Mouse (Mus musculus) neural tube, embryonic 12.5 days (tissue): ENCODE measurements around the gene Mok. TPM values are rescaled to one million over a fixed set of nuclear protein-coding genes. Genes with fewer than 3 reads are reported as not detected.
A peak's percentile ranks its signal among the peaks of the same experiment; 100 is the strongest.

Source experiments
- ATAC-seq: fragments of 200-750 bp; cut with Nextera tagmentation; 2 replicates; pipeline ENCODE4 v1.8.0; 2017; ENCODE audit warnings: low read depth, mild to moderate bottlenecking, moderate TSS enrichment, moderate library complexity; ENCODE audit not compliant: low FRiP score
- H3K27ac ChIP-seq: fragments of 300-500 bp; sonication (generic); 2 replicates; pipeline ENCODE4 v1.5.1; 2016
- H3K27me3 ChIP-seq: fragments of 300-500 bp; sonication (generic); replicated peaks from 2 replicates; pipeline ENCODE4 v1.6.1; 2016; ENCODE audit warnings: mild to moderate bottlenecking
- H3K36me3 ChIP-seq: fragments of 300-500 bp; sonication (generic); 2 replicates; pipeline ENCODE4 v1.6.1; 2016; ENCODE audit warnings: mild to moderate bottlenecking
- H3K4me1 ChIP-seq: fragments of 300-500 bp; sonication (generic); 2 replicates; pipeline ENCODE4 v1.6.1; 2016
- H3K4me2 ChIP-seq: fragments of 300-500 bp; sonication (generic); replicated peaks from 2 replicates; pipeline ENCODE4 v1.6.1; 2016; ENCODE audit warnings: mild to moderate bottlenecking
- H3K4me3 ChIP-seq: fragments of 300-500 bp; sonication (generic); 2 replicates; pipeline ENCODE4 v1.5.1; 2016
- H3K9ac ChIP-seq: fragments of 300-500 bp; sonication (generic); 2 replicates; pipeline ENCODE4 v1.6.1; 2016; ENCODE audit warnings: mild to moderate bottlenecking
- H3K9me3 ChIP-seq: fragments of 300-500 bp; sonication (generic); 2 replicates; pipeline ENCODE4 v1.6.1; 2016; ENCODE audit warnings: mild to moderate bottlenecking
- WGBS: fragments of 180-500 bp; shearing (Covaris S2); methylation state at CpG from one replicate; pipeline ENCODE4 v1.1.7; 2016; 5-methylcytosine and 5-hydroxymethylcytosine counted together
- polyA plus RNA-seq: library from polyadenylated mRNA; unstranded; fragments of >200 nt; fragmentation: Nextera tagmentation; extraction: Ambion mirVana; gene quantifications from 2 replicates; pipeline ENCODE4 v1.2.1, GENCODE M21; 2016

Gene Mok
- polyA plus RNA-seq, result 9.7 and 10.2 TPM in 2 replicates

DNA sequence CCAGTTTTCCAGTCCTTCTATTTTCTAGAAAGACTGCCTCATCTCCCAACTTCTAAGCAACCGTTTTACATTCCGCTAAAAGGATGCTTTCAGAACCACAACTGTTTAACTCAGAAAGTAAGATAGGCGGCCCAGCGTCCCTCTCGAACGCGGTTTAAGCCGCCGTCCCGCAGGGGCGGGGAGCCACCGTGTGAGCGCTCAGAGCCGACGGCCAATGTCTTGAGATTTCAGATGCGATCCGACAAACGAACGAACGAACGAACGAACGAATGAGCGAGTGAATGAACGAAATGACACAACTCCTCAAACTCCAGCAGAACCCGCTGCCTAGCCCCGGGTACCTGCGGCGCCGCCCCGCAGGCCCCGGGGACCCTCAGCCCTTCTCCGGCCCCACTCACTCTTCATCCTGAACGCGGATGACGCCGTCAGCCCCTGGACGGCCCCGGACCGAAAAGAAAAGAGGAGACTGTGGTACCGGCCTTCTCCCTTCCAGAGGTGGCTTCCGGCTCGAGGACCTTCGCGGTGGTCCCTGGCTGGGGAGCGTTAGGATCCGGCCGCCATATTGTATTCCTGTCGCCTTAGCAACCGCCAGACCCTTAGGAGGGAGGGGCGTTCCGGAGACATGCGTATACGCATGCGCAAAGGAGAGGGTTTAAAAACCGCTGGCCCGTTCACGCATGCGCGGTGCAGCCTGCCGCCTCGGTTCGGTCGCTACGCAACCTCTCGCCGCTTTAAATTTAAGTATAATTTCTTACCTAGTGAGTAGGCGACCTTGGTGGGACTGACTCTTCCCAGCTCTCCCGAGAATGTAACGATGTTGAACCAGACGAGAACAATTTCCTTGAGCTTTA is at the start of gene Mok:
Gene Mok, minus strand, starts transcription at position 592 of the 851 bp plus-strand sequence.
- peak within 1 kb of the TSS; percentile 64 for H3K4me3 ChIP-seq
- no peaks in the 10 kb centered on the region for H3K36me3 ChIP-seq
- under 1% methylated on average over 71 of the region's 71 CpGs for WGBS
- ATAC-seq, result peak; percentile 70
- peaks cover 6% of the 10 kb centered on the region; the same call in 1 of the 2 replicates for H3K27me3 ChIP-seq
- no peak within 1 kb of the TSS for H3K27ac ChIP-seq
- peaks cover 13% of the 10 kb centered on the region; the same call in 1 of the 2 replicates for H3K4me1 ChIP-seq
- H3K9ac ChIP-seq, result peak within 1 kb of the TSS; percentile 39
- H3K9me3 ChIP-seq, result no peaks in the 10 kb centered on the region
- peak within 1 kb of the TSS; percentile 73 for H3K4me2 ChIP-seq

DNA sequence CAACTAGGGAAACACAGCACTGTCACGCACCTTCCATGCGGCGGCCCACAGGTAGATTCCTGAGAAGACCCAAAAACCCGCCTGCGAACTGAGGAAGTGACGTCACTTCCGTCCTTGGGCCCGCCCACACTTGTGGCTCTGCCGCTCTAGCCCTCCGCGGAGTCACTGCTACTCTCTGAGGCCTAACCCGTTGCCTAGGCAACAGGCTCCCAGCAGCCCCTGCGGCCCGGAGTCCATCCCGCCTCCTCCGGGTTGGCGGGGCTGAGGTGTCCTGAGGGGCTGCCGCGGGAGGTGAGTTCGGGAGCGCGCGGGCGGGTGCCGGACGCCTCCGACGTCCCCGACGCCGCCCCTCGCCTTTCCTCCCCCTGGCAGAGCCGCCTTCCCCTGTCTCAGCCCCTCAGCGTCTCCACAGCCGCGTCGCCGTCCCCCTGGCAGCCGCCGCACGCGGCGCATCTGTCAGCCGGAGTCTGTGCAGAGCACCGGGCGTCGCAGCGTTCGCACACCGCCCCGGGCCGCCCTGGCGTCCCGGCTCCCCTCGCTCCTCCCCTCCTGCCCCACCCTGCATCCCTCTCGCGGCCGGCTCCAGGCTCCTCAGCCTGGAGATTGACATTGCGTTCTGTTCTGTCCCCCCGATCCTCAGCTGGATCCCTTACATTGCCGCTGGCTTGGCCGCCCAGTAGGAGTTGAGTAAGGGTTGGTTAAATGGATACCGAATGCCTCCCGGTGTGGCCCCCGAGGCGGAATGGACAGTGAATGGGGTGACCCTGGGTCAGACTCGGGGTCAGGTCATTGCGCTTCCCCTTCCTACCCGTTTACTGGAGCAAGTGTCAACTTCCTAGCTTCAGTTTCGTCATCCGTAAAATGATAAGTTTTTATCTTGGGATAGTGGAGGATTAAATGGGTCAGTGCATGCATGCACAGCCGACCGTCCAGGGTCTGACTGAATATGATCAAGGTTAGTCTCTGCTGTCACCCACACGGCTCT is 48.6 kb upstream of the Mok start, which contains the start of the genes Cinp and Tecpr2:
Gene Cinp, minus strand, starts transcription at position 110 of the 985 bp plus-strand sequence.
Gene Tecpr2, plus strand, starts transcription at position 229 of the 985 bp plus-strand sequence.
- peak within 1 kb of the TSS; percentile 73 for H3K4me3 ChIP-seq
- peak within 1 kb of the TSS; percentile 95 for H3K4me2 ChIP-seq
- peak within 1 kb of the TSS; percentile 81 for H3K9ac ChIP-seq
- no peaks in the 10 kb centered on the region for H3K9me3 ChIP-seq
- no peaks in the 10 kb centered on the region for H3K27me3 ChIP-seq
- peak; percentile 99 for ATAC-seq
- peaks cover 15% of the 10 kb centered on the region for H3K4me1 ChIP-seq
- peak within 1 kb of the TSS; percentile 63; the same call in 1 of the 2 replicates for H3K27ac ChIP-seq
- under 1% methylated on average over 74 of the region's 74 CpGs for WGBS
- no peaks in the 10 kb centered on the region for H3K36me3 ChIP-seq

DNA sequence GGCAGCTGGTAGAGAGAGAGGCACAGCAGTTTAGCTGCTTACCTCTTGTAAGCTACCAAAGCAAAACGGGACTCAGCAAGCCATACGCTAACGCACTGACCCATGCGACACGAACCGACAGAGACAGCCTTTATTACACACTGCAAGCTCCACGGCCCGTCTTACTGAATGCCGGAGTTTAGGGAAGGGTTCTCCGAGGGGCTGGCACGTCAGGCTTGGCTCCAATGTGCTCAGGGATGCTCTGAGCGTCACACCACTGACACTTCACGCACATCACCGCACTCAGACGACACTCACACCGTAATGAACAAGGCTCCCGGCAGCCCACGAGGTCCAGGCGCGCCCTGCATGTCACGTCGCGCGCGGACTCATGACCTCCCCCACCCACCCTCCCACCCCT is 47.9 kb upstream of the Mok start:
- H3K4me2 ChIP-seq, result peak overlapping the region; percentile 95
- peaks cover 15% of the 10 kb centered on the region for H3K4me1 ChIP-seq
- H3K27ac ChIP-seq, result no peak overlapping the region
- no peaks in the 10 kb centered on the region for H3K9me3 ChIP-seq
- under 1% methylated on average over 25 of the region's 25 CpGs for WGBS
- peak overlapping the region; percentile 73 for H3K4me3 ChIP-seq
- no peak; the same call in none of the 2 replicates for ATAC-seq
- H3K36me3 ChIP-seq, result peaks cover 3% of the 10 kb centered on the region
- H3K27me3 ChIP-seq, result no peaks in the 10 kb centered on the region
- peak overlapping the region; percentile 81 for H3K9ac ChIP-seq

DNA sequence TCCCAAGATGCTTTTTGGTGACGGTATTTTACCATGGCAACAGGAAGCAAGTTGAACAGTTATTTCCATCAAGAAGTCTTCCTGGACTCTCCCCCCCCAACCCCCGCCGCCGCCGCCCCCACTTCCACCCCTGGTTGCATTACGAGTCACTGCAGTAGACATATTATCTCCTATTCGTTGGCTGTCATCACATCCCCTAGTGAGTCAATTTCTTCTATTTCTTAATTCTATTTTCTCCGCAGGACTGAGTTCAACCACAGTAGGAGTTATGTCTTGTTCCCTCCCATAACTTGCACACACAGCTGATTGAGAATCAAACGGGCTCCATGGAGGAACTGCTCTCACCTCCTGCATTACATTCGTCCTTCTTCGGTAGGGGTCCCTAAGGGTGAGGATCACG is 47.4 kb upstream of the Mok start:
- Histone ChIP-seq H3K4me2 (peak overlapping the region; percentile 95), H3K27ac (no peak overlapping the region), H3K4me1 (peaks cover 15% of the 10 kb centered on the region), H3K27me3 (no peaks in the 10 kb centered on the region), H3K9ac (peak overlapping the region; percentile 81), H3K36me3 (peaks cover 6% of the 10 kb centered on the region), H3K9me3 (no peaks in the 10 kb centered on the region), H3K4me3 (peak overlapping the region; percentile 73)
- no peak for ATAC-seq
- WGBS, result 49% methylated on average over 12 of the region's 12 CpGs

DNA sequence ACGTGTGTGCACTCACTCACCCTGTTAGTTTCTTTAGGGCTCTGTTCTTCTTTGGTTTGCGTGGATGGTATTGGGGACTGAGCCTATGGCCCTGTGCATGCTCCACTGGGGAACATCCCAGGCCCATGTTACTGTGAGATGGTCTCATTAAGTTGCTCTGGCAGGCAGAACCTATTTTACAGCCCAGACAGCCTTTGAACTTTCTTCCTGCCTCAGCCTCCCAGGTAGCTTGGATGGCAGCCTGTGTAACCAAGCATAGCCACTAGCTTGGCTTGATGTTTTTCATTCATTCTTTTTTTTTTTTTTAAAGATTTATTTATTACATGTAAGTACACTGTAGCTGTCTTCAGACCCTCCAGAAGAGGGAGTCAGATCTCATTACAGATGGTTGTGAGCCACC is 44.5 kb upstream of the Mok start:
- Histone ChIP-seq H3K9me3 (no peaks in the 10 kb centered on the region), H3K9ac (no peak overlapping the region), H3K27me3 (no peaks in the 10 kb centered on the region), H3K4me3 (no peak overlapping the region), H3K27ac (no peak overlapping the region), H3K4me1 (peaks cover 14% of the 10 kb centered on the region), H3K36me3 (peaks cover 30% of the 10 kb centered on the region), H3K4me2 (no peak overlapping the region)
- ATAC-seq, result no peak
- 93% methylated on average over 2 of the region's 2 CpGs for WGBS

DNA sequence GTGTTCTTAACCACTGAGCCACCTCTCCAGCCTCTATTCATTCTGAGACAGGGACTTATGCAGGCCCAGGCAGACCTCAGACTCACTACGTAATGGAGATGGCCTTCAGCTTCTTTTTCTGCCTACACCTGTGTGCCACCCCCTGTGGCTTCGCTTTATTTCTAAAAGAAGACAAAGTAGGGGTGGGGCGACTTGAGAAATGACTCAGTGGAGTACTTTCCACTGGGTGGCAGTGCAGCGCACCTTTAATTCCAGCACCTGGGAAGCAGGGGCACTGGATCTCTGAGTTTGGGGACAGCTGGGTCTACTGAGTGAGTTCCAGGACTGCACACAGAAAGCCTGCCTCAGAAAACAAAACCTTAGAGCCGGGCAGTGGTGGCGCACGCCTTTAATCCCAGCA is 41.6 kb upstream of the Mok start:
- 89% methylated on average over 7 of the region's 7 CpGs for WGBS
- Histone ChIP-seq H3K27ac (no peak overlapping the region), H3K4me1 (no peaks in the 10 kb centered on the region), H3K4me2 (no peak overlapping the region), H3K27me3 (no peaks in the 10 kb centered on the region), H3K4me3 (no peak overlapping the region), H3K9ac (no peak overlapping the region), H3K9me3 (no peaks in the 10 kb centered on the region), H3K36me3 (peaks cover 54% of the 10 kb centered on the region)
- ATAC-seq, result no peak

DNA sequence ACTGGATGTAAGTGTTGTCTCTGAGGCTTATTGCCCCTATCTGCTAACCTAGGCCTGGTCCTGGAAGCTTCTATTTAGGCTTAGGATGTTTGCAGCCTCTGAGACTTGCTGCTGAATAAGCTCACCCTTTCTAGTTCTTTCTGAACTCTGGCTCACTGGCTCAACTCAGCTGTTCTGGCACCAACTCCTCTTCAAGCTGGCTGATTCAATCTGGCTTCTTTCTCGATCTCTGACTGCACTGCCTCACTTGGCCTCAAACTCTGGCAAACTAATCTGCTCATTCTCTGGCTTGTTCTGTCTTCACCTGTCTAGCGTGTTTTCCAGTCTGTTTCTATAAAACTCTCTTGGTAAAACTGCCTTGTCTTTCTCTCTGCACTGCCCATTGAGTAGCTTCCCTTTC is 34.6 kb upstream of the Mok start:
- Histone ChIP-seq H3K4me2 (no peak overlapping the region), H3K4me1 (no peaks in the 10 kb centered on the region), H3K9ac (no peak overlapping the region), H3K9me3 (no peaks in the 10 kb centered on the region), H3K27me3 (no peaks in the 10 kb centered on the region), H3K4me3 (no peak overlapping the region), H3K36me3 (peaks cover 85% of the 10 kb centered on the region), H3K27ac (no peak overlapping the region)
- 92% methylated on average over 2 of the region's 2 CpGs for WGBS
- no peak for ATAC-seq

DNA sequence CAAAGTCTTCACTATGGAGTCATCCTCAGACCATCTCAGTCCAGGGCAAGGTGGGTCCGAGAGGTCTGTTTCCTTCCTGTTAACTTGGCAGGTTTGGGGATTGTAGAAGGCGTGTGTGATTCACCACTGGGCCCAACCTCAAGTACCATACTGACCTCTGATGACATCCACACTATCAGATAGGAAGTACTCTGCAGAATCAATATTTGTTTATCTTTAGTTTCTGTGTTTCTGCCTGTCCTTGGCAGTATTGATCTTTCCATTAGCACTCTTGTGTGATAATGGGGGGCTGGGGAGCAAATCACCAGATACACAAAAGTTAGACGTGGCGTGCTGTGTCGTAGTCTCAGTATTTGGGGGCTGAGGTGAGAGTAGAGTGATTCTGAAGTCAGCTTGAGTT is 30.5 kb upstream of the Mok start:
- no peak for ATAC-seq

DNA sequence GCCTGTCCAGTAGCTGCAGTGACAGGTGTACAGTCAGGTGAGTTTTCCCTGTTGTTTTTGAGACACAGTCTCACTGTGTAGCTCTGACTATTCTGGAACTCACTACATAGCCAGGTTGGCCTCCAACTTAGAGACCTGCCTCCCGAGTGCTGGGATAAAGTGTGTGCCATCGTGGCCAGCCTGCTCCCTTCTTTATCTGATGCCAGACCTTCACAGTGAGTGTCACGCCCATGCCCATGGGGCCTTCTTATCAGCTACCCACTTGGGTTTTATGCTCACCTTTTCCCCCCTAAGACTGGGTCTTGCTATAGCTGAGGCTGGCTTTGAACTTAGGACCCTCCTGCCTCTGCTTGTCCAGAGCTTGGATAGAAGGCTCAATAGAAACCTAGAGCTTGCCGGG is 29.4 kb upstream of the Mok start:
- H3K9me3 ChIP-seq, result no peaks in the 10 kb centered on the region
- no peaks in the 10 kb centered on the region for H3K4me1 ChIP-seq
- 89% methylated on average over 4 of the region's 4 CpGs for WGBS
- ATAC-seq, result no peak
- H3K27me3 ChIP-seq, result no peaks in the 10 kb centered on the region
- peaks cover 75% of the 10 kb centered on the region for H3K36me3 ChIP-seq
- H3K9ac ChIP-seq, result no peak overlapping the region
- H3K4me3 ChIP-seq, result no peak overlapping the region
- no peak overlapping the region for H3K27ac ChIP-seq
- no peak overlapping the region for H3K4me2 ChIP-seq

More for the DNA sequence above, 30.5 kb upstream of the Mok start:
- Histone ChIP-seq H3K36me3 (peaks cover 78% of the 10 kb centered on the region), H3K9me3 (no peaks in the 10 kb centered on the region), H3K9ac (no peak overlapping the region), H3K4me1 (no peaks in the 10 kb centered on the region), H3K27me3 (no peaks in the 10 kb centered on the region), H3K4me2 (no peak overlapping the region), H3K4me3 (no peak overlapping the region), H3K27ac (no peak overlapping the region)
- 96% methylated on average over 5 of the region's 5 CpGs for WGBS

DNA sequence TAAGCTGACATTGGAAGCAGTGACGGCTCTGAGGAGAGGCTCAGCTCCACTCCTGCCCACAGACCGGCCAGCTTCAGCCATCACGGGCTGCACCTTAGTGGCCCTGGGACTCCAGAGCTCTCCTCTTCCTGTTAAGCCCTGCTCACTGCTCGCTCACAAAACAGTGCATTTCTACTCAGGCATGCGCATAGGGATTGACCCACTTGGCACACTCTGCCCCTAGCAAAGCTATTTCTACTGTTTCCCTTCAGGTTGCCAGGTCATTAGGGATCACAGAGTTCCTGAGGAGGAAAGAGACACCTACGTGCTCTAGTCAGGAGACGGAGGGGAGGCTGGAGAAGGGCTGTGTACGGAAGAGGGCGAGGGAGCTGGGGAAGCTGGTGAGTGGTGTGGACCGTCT is 25.2 kb upstream of the Mok start:
- Histone ChIP-seq H3K4me2 (no peak overlapping the region), H3K9ac (no peak overlapping the region), H3K27me3 (no peaks in the 10 kb centered on the region), H3K36me3 (peaks cover 56% of the 10 kb centered on the region), H3K27ac (no peak overlapping the region), H3K4me3 (no peak overlapping the region), H3K4me1 (no peaks in the 10 kb centered on the region), H3K9me3 (no peaks in the 10 kb centered on the region)
- no peak for ATAC-seq
- 88% methylated on average over 10 of the region's 10 CpGs for WGBS

DNA sequence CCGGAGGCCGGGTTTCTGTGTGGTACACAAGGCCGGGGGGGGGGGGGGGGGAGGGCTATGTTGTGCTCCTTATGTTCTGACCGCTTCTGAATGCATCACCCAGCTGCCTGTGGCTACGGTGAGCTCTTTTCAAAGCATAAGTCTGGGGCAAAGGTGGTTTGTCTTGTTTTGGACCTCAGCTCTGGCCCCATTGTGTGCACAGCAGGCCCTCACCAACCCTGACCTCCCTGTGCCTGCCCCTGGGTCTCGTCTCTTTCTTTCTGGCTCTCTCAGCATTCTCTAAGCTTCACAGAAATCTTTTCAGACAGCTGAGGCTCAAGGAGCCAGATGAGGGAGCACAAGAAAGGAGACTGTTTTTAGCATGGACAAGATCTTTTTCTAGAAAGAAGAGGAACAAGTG is 24.8 kb upstream of the Mok start:
- no peak overlapping the region for H3K9ac ChIP-seq
- H3K4me2 ChIP-seq, result no peak overlapping the region
- H3K9me3 ChIP-seq, result no peaks in the 10 kb centered on the region
- H3K27ac ChIP-seq, result no peak overlapping the region
- peaks cover 52% of the 10 kb centered on the region for H3K36me3 ChIP-seq
- ATAC-seq, result no peak
- 67% methylated on average over 6 of the region's 6 CpGs for WGBS
- H3K4me3 ChIP-seq, result no peak overlapping the region
- H3K27me3 ChIP-seq, result no peaks in the 10 kb centered on the region
- H3K4me1 ChIP-seq, result no peaks in the 10 kb centered on the region

DNA sequence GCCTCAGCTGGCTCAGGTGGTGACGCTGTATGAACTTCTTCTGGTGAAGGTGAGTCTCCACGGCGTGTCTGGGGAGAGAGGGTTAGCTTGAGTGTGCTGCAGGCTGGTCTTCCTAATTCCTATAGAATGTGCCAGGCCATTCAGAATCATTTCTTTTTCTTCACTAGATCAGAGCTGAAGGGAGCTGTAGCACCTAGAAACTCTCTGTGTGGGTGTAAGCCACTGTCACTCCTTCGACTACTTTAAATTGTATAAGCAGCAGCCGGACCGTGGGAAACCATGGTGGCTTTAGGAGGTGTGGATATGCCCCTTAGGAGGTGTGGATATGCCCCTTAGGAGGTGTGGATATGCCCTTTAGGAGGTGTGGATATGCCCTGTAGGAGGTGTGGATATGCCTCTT is 23.3 kb upstream of the Mok start:
- peaks cover 47% of the 10 kb centered on the region for H3K36me3 ChIP-seq
- ATAC-seq, result no peak
- 95% methylated on average over 6 of the region's 6 CpGs for WGBS

More for the DNA sequence above, 23.3 kb upstream of the Mok start:
- Histone ChIP-seq H3K27me3 (no peaks in the 10 kb centered on the region), H3K9me3 (no peaks in the 10 kb centered on the region), H3K4me2 (no peak overlapping the region), H3K4me3 (no peak overlapping the region), H3K4me1 (no peaks in the 10 kb centered on the region), H3K9ac (no peak overlapping the region), H3K27ac (no peak overlapping the region)
